Mouse (Mus musculus): ENCODE results near the gene Ssty1.
"Not testable (repeated sequence)": the region's sequence is repeated elsewhere in the genome, so short reads cannot be mapped to it uniquely, and the experiment has no call there.

Ssty1 gene

GRCm38 (mm10) chrY:18088816-18089215 is at the start of gene Ssty1:
Gene Ssty1 (plus strand): TSS chrY:18089116.
- DNase-seq (ENCODE audit: low read depth, low spot score) = not testable (repeated sequence)

- DNase-seq (ENCODE audit: low read depth, low spot score) = not testable (repeated sequence)
Measured at GRCm38 (mm10) chrY:18061712-18062111, 27.2 kb upstream of the Ssty1 start, which contains the start of gene Gm21764. Gene Gm21764 (minus strand): TSS chrY:18061812.

Measured in brain, embryonic 18.5 days (tissue).